Comparison of ENCODE assay signal across 25 mouse cellular contexts in genomic region chr3:60025417-60025816, GRCm38 (mm10). TPM values are rescaled to one million over a fixed set of nuclear protein-coding genes. Genes with fewer than 3 reads are reported as not detected.
DNase-seq lines count a peak whose midpoint lies in the region; ATAC-seq lines count a peak whose summit lies in the region.
"Had no signal": no experiment of that assay in that cellular context is flagged by ENCODE, and none has a peak within 500 bp of the region (broad histone marks: within the 10 kb centered on the region; RNA-seq: fewer than 3 reads in every experiment).

TSS of gene Aadac (plus strand) at chr3:60025717.

- no peaks in the 10 kb centered on the region for H3K27me3 ChIP-seq in kidney, embryonic 16.5 days (ENCODE audit: insufficient read depth, low read length)
- H3K27me3 ChIP-seq in intestine, embryonic 16.5 days (replicated peaks; ENCODE audit: control insufficient read depth, insufficient read depth, low read length): no peaks in the 10 kb centered on the region
- H3K27me3 ChIP-seq in liver, embryonic 13.5 days: no peaks in the 10 kb centered on the region
- H3K27me3 ChIP-seq in stomach, embryonic 16.5 days (ENCODE audit: control insufficient read depth, insufficient read depth, low read length): no peaks in the 10 kb centered on the region
- H3K27me3 ChIP-seq: heart, embryonic 12.5 days; limb, embryonic 12.5 days; midbrain, embryonic 12.5 days had no signal

- no peaks in the 10 kb centered on the region for H3K36me3 ChIP-seq in kidney, embryonic 16.5 days (ENCODE audit: insufficient read depth, low read length)
- H3K36me3 ChIP-seq in intestine, embryonic 16.5 days (ENCODE audit: control insufficient read depth, insufficient read depth, low read length): no peaks in the 10 kb centered on the region
- no peaks in the 10 kb centered on the region for H3K36me3 ChIP-seq in liver, embryonic 13.5 days
- H3K36me3 ChIP-seq in stomach, embryonic 16.5 days (ENCODE audit: control insufficient read depth, insufficient read depth, low read length): no peaks in the 10 kb centered on the region
- H3K36me3 ChIP-seq: forebrain, embryonic 10.5 days; heart, embryonic 12.5 days; hindbrain, embryonic 10.5 days; limb, embryonic 12.5 days; midbrain, embryonic 12.5 days had no signal

- H3K9me3 ChIP-seq in kidney, embryonic 16.5 days (ENCODE audit: low read length): no peaks in the 10 kb centered on the region
- H3K9me3 ChIP-seq in intestine, embryonic 16.5 days (ENCODE audit: control insufficient read depth, low read length): no peaks in the 10 kb centered on the region
- no peaks in the 10 kb centered on the region for H3K9me3 ChIP-seq in liver, embryonic 13.5 days (replicated peaks)
- no peaks in the 10 kb centered on the region for H3K9me3 ChIP-seq in stomach, embryonic 16.5 days (replicated peaks; ENCODE audit: control insufficient read depth, low read length)
- H3K9me3 ChIP-seq: forebrain, embryonic 10.5 days; heart, embryonic 12.5 days; hindbrain, embryonic 10.5 days; limb, embryonic 12.5 days; midbrain, embryonic 12.5 days had no signal

- no peak for DNase-seq in kidney, adult 11 months
- no peak for DNase-seq in liver, embryonic 13.5 days
- DNase-seq in cerebellum, adult 18-20 months: no peak
- no peak for DNase-seq in embryo, embryonic 10.5 days (ENCODE audit: low spot score)
- DNase-seq: adrenal gland, adult 2 months; B cell, adult 2 months; cerebellum, adult 9-11 months; gastrocnemius, postnatal 25 days; heart, adult 18-20 months; heart, postnatal 10 days; layer of hippocampus, postnatal 36 days; lung, embryonic 14.5 days had no signal

- ATAC-seq in kidney, embryonic 16.5 days (ENCODE audit: low FRiP score, low TSS enrichment): no peak
- ATAC-seq in intestine, embryonic 16.5 days: no peak
- no peak for ATAC-seq in liver, embryonic 13.5 days (ENCODE audit: low read depth)
- ATAC-seq in stomach, embryonic 16.5 days (ENCODE audit: insufficient read depth, low FRiP score): no peak
- ATAC-seq: hindbrain, postnatal 0 days had no signal

- H3K9ac ChIP-seq in kidney, embryonic 16.5 days (replicated peaks; ENCODE audit: low read length): no peak within 1 kb of the TSS
- H3K9ac ChIP-seq in intestine, embryonic 16.5 days (ENCODE audit: low read depth, low read length): no peak within 1 kb of the TSS
- no peak within 1 kb of the TSS for H3K9ac ChIP-seq in liver, embryonic 13.5 days
- no peak within 1 kb of the TSS for H3K9ac ChIP-seq in stomach, embryonic 16.5 days (ENCODE audit: low read length)
- H3K9ac ChIP-seq: heart, embryonic 12.5 days; limb, embryonic 12.5 days; lung, embryonic 14.5 days; midbrain, embryonic 12.5 days had no signal

- H3K4me2 ChIP-seq in kidney, embryonic 16.5 days (replicated peaks; ENCODE audit: low read depth, low read length): no peak within 1 kb of the TSS
- H3K4me2 ChIP-seq in intestine, embryonic 16.5 days (ENCODE audit: low read depth, low read length): no peak within 1 kb of the TSS
- H3K4me2 ChIP-seq in liver, embryonic 13.5 days: no peak within 1 kb of the TSS
- no peak within 1 kb of the TSS for H3K4me2 ChIP-seq in stomach, embryonic 16.5 days (ENCODE audit: low read depth, low read length)
- H3K4me2 ChIP-seq: heart, embryonic 12.5 days; limb, embryonic 12.5 days; lung, embryonic 14.5 days; midbrain, embryonic 12.5 days had no signal

- no peak within 1 kb of the TSS for H3K4me3 ChIP-seq in kidney, embryonic 16.5 days (ENCODE audit: low read length)
- no peak within 1 kb of the TSS for H3K4me3 ChIP-seq in intestine, embryonic 16.5 days (ENCODE audit: low read length)
- no peak within 1 kb of the TSS for H3K4me3 ChIP-seq in liver, embryonic 13.5 days (replicated peaks)
- no peak within 1 kb of the TSS for H3K4me3 ChIP-seq in stomach, embryonic 16.5 days (replicated peaks; ENCODE audit: low read length)
- H3K4me3 ChIP-seq: forebrain, embryonic 10.5 days; heart, embryonic 12.5 days; hindbrain, embryonic 10.5 days; layer of hippocampus, adult 2 months; limb, embryonic 12.5 days; midbrain, embryonic 12.5 days had no signal

- no peaks in the 10 kb centered on the region for H3K4me1 ChIP-seq in kidney, embryonic 16.5 days (ENCODE audit: insufficient read depth, low read length)
- H3K4me1 ChIP-seq in intestine, embryonic 16.5 days (ENCODE audit: control insufficient read depth, insufficient read depth, low read length): no peaks in the 10 kb centered on the region
- H3K4me1 ChIP-seq in liver, embryonic 13.5 days (replicated peaks): no peaks in the 10 kb centered on the region
- H3K4me1 ChIP-seq in stomach, embryonic 16.5 days (ENCODE audit: control insufficient read depth, insufficient read depth, low read length): no peaks in the 10 kb centered on the region
- H3K4me1 ChIP-seq: forebrain, embryonic 10.5 days; heart, embryonic 12.5 days; hindbrain, embryonic 10.5 days; limb, embryonic 12.5 days; midbrain, embryonic 12.5 days had no signal

- WGBS in kidney, embryonic 16.5 days: 87% methylated on average over 1 of the region's 1 CpGs
- 77% methylated on average over 1 of the region's 1 CpGs for WGBS in intestine, embryonic 16.5 days
- WGBS in liver, embryonic 13.5 days (ENCODE audit: insufficient replicate concordance): 51% methylated on average over 1 of the region's 1 CpGs
- 77% methylated on average over 1 of the region's 1 CpGs for WGBS in stomach, embryonic 16.5 days

- no peak within 1 kb of the TSS for H3K27ac ChIP-seq in kidney, embryonic 16.5 days (ENCODE audit: low read length)
- H3K27ac ChIP-seq in intestine, embryonic 16.5 days (ENCODE audit: low read length): no peak within 1 kb of the TSS
- H3K27ac ChIP-seq in liver, embryonic 13.5 days: no peak within 1 kb of the TSS
- H3K27ac ChIP-seq in stomach, embryonic 16.5 days (ENCODE audit: low read length): no peak within 1 kb of the TSS
- H3K27ac ChIP-seq: forebrain, embryonic 10.5 days; hindbrain, embryonic 10.5 days; hindbrain, postnatal 0 days; layer of hippocampus, adult 2 months; limb, embryonic 12.5 days; midbrain, embryonic 12.5 days had no signal

RNA-seq across cellular contexts. Expression of gene Aadac, which starts in this region (rescaled TPM):
- 35.8 and 39.8 TPM in 2 replicates for polyA plus RNA-seq in kidney, embryonic 16.5 days (2015; fragmentation: Nextera tagmentation; extraction: Ambion mirVana)
- polyA plus RNA-seq in intestine, embryonic 16.5 days (2015; fragmentation: Nextera tagmentation; extraction: Ambion mirVana): 290 and 332 TPM in 2 replicates
- polyA plus RNA-seq in liver, embryonic 13.5 days (2015; fragmentation: Nextera tagmentation; extraction: Ambion mirVana): 146 and 173 TPM in 2 replicates
- 48.1 and 58.0 TPM in 2 replicates for polyA plus RNA-seq in stomach, embryonic 16.5 days (2015; fragmentation: Nextera tagmentation; extraction: Ambion mirVana)
- polyA plus RNA-seq: adrenal gland, adult 2 months; brain, embryonic 14.5 days; embryonic facial prominence, embryonic 11.5 days; forebrain, embryonic 10.5 days; hindbrain, embryonic 10.5 days; hindbrain, postnatal 0 days; limb, embryonic 12.5 days; midbrain, embryonic 12.5 days; testis, adult 2 months had no signal
